In the genomic region with DNA sequence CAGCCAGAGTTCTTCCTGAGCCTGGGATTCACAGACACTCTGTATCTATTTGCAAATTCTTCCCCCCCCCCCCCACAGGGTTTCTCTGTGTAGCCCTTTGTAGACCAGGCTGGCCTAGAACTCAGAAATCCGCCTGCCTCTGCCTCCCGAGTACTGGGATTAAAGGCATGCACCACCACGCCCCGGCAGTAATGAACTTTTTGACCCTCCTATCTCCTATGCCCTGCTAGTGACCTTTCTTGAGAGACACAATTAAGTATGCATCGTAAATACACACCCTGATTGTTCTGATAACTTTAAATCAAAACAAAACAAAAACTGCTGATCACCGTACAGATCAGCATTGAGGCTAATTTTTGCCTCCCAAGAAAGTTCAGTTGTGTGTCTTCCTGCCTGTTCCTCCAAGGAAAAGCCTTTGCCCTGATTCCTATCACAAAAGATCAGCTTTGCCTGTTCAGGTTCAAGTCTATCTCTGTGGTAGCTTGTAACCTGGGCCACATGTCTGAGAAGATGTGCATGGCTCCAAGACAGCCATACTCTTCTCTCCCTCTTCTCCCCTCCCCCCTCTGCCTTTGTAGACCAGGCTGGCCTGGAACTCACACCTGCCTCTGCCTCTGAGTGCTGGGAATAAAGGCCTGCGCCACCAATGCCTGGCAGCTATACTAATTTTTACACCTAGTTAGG, we compare ENCODE assay signal across 33 mouse cellular contexts. TPM values are rescaled to one million over a fixed set of nuclear protein-coding genes. Genes with fewer than 3 reads are reported as not detected.
DNase-seq lines count a peak whose midpoint lies in the region; ATAC-seq and TF ChIP-seq lines count a peak whose summit lies in the region.
"Had no signal": no experiment of that assay in that cellular context is flagged by ENCODE, and none has a peak within 500 bp of the region (broad histone marks: within the 10 kb centered on the region; RNA-seq: fewer than 3 reads in every experiment).

No protein-coding gene starts in this region.

- no peak overlapping the region for H3K4me3 ChIP-seq in kidney, postnatal 0 days (replicated peaks; ENCODE audit: low read depth, low read length)
- no peak overlapping the region for H3K4me3 ChIP-seq in kidney, embryonic 15.5 days (replicated peaks)
- H3K4me3 ChIP-seq in E14TG2a.4 (replicated peaks; ENCODE audit: low read length): peak overlapping the region; percentile 60
- H3K4me3 ChIP-seq in ES-E14 (ENCODE audit: insufficient read depth in 1 of 2, low read depth in 1 of 2, low read length in 2 of 2, poor library complexity in 1 of 2, severe bottlenecking in 1 of 2): peak overlapping the region; percentile 18 to 31; a peak in 1 of 4 replicates
- no peak overlapping the region for H3K4me3 ChIP-seq in liver, postnatal 0 days (ENCODE audit: low read depth, low read length)
- H3K4me3 ChIP-seq: embryonic facial prominence, embryonic 13.5 days; forebrain, embryonic 10.5 days; heart, embryonic 13.5 days; left cerebral cortex, adult 2 months; limb, embryonic 12.5 days; midbrain, embryonic 12.5 days; neural tube, embryonic 13.5 days had no signal

- 79% methylated on average over 7 of the region's 7 CpGs for WGBS in kidney, postnatal 0 days
- WGBS in kidney, embryonic 15.5 days: 87% methylated on average over 7 of the region's 7 CpGs
- 79% methylated on average over 7 of the region's 7 CpGs for WGBS in liver, postnatal 0 days (ENCODE audit: insufficient replicate concordance)

- TF ChIP-seq EP300 in liver, postnatal 0 days (IDR thresholded peaks at IDR 0.05; ENCODE audit: low read depth): no peak

- H3K27me3 ChIP-seq in kidney, postnatal 0 days (ENCODE audit: insufficient read depth, low read length): no peaks in the 10 kb centered on the region
- no peaks in the 10 kb centered on the region for H3K27me3 ChIP-seq in kidney, embryonic 15.5 days
- H3K27me3 ChIP-seq in E14TG2a.4 (ENCODE audit: insufficient read depth, low read length): no peaks in the 10 kb centered on the region
- no peaks in the 10 kb centered on the region for H3K27me3 ChIP-seq in liver, postnatal 0 days (ENCODE audit: insufficient read depth, low read length)
- H3K27me3 ChIP-seq: embryonic facial prominence, embryonic 13.5 days; heart, embryonic 13.5 days; limb, embryonic 12.5 days; midbrain, embryonic 12.5 days; neural tube, embryonic 13.5 days had no signal

- no peak for ATAC-seq in kidney, postnatal 0 days (replicated peaks; ENCODE audit: low FRiP score, low read depth)
- ATAC-seq in kidney, embryonic 15.5 days (replicated peaks; ENCODE audit: low FRiP score): no peak
- ATAC-seq in liver, postnatal 0 days: no peak
- ATAC-seq: forebrain, embryonic 16.5 days; inflammation-experienced regulatory T-cells, adult 6 months had no signal

- in situ Hi-C loops in ES-E14 (cut with MboI; ENCODE audit: low sequenced_read_pairs in 2 of 2, unreplicated experiment in 2 of 2): no loop called here

- peaks cover 10% of the 10 kb centered on the region; the same call in 1 of the 2 replicates for H3K36me3 ChIP-seq in kidney, postnatal 0 days (ENCODE audit: insufficient read depth, low read length)
- H3K36me3 ChIP-seq in kidney, embryonic 15.5 days: peaks cover 22% of the 10 kb centered on the region
- peaks cover 30% of the 10 kb centered on the region for H3K36me3 ChIP-seq in E14TG2a.4 (ENCODE audit: insufficient read depth, low read length)
- H3K36me3 ChIP-seq in ES-E14 (ENCODE audit: control insufficient read depth, insufficient read depth, low read length, poor library complexity, severe bottlenecking): peaks cover 5% of the 10 kb centered on the region; the same call in 1 of the 2 replicates
- peaks cover 30% of the 10 kb centered on the region for H3K36me3 ChIP-seq in liver, postnatal 0 days (replicated peaks; ENCODE audit: insufficient read depth, low read length)

- no peak overlapping the region for H3K9ac ChIP-seq in kidney, postnatal 0 days (ENCODE audit: low read depth, low read length)
- no peak overlapping the region for H3K9ac ChIP-seq in kidney, embryonic 15.5 days
- peak overlapping the region; percentile 27; the same call in 1 of the 2 replicates for H3K9ac ChIP-seq in ES-E14 (ENCODE audit: insufficient read depth, low read depth, low read length, poor library complexity, severe bottlenecking)
- H3K9ac ChIP-seq in liver, postnatal 0 days (replicated peaks): no peak overlapping the region
- H3K9ac ChIP-seq: embryonic facial prominence, embryonic 13.5 days; heart, embryonic 13.5 days; hindbrain, embryonic 14.5 days; limb, embryonic 12.5 days; liver, embryonic 14.5 days; lung, embryonic 14.5 days; midbrain, embryonic 12.5 days; neural tube, embryonic 13.5 days had no signal

- no peaks in the 10 kb centered on the region for H3K9me3 ChIP-seq in kidney, postnatal 0 days (replicated peaks; ENCODE audit: low read length)
- H3K9me3 ChIP-seq in kidney, embryonic 15.5 days (replicated peaks): no peaks in the 10 kb centered on the region
- H3K9me3 ChIP-seq in E14TG2a.4 (ENCODE audit: low read length) (no peaks in the 10 kb centered on the region), ES-E14 (ENCODE audit: control insufficient read depth, insufficient read depth, low read depth, low read length) (no peaks in the 10 kb centered on the region)
- no peaks in the 10 kb centered on the region for H3K9me3 ChIP-seq in liver, postnatal 0 days (ENCODE audit: low read length)
- H3K9me3 ChIP-seq: embryonic facial prominence, embryonic 13.5 days; forebrain, embryonic 10.5 days; G1E; heart, embryonic 13.5 days; limb, embryonic 12.5 days; midbrain, embryonic 12.5 days; neural tube, embryonic 13.5 days had no signal

- DNase-seq in kidney, postnatal 0 days (ENCODE audit: low spot score): no peak
- DNase-seq in ES-E14 (ENCODE audit: low read depth, low spot score): peak; percentile 49
- no peak for DNase-seq in liver, postnatal 0 days
- no peak for DNase-seq in spleen, postnatal 10 days (ENCODE audit: low spot score in 2 of 2)
- DNase-seq in urinary bladder, postnatal 10 days (ENCODE audit: low spot score): no peak
- DNase-seq: adrenal gland, postnatal 14 days; cerebellum, adult 11-12 months; cerebellum, adult 9-11 months; gastrocnemius, postnatal 10 days; heart, postnatal 10 days; kidney, adult 2 months; kidney, postnatal 10 days; lung, embryonic 14.5 days; lung, postnatal 14 days; retina, postnatal 1 day; right cerebral cortex, postnatal 14 days; spleen, adult 18-20 months; thymus, adult 2 months; thymus, postnatal 36 days had no signal

- TF ChIP-seq CTCF in kidney, postnatal 0 days (IDR thresholded peaks at IDR 0.05; ENCODE audit: low read depth): no peak
- TF ChIP-seq CTCF in E14TG2a.4 (conservative IDR thresholded peaks at IDR 0.05; ENCODE audit: low read length): no peak
- TF ChIP-seq CTCF in liver, postnatal 0 days (IDR thresholded peaks at IDR 0.05; ENCODE audit: low read depth): no peak

- H3K4me2 ChIP-seq in kidney, postnatal 0 days (ENCODE audit: low read length): no peak overlapping the region
- H3K4me2 ChIP-seq in kidney, embryonic 15.5 days: no peak overlapping the region
- no peak overlapping the region for H3K4me2 ChIP-seq in liver, postnatal 0 days (ENCODE audit: low read depth, low read length)
- H3K4me2 ChIP-seq: embryonic facial prominence, embryonic 13.5 days; heart, embryonic 13.5 days; hindbrain, embryonic 14.5 days; limb, embryonic 12.5 days; lung, embryonic 14.5 days; midbrain, embryonic 12.5 days; neural tube, embryonic 13.5 days had no signal

- peaks cover 9% of the 10 kb centered on the region for H3K4me1 ChIP-seq in kidney, postnatal 0 days (replicated peaks; ENCODE audit: insufficient read depth, low read length)
- H3K4me1 ChIP-seq in kidney, embryonic 15.5 days: peaks cover 39% of the 10 kb centered on the region
- H3K4me1 ChIP-seq in E14TG2a.4 (replicated peaks; ENCODE audit: low read depth, low read length): peaks cover 98% of the 10 kb centered on the region
- H3K4me1 ChIP-seq in ES-E14 (ENCODE audit: control insufficient read depth in 2 of 2, insufficient read depth in 2 of 2, low read length in 2 of 2, poor library complexity in 1 of 2): peaks cover 12 to 32% of the 10 kb centered on the region in 2 experiments; a peak in 3 of 4 replicates
- H3K4me1 ChIP-seq in liver, postnatal 0 days (ENCODE audit: insufficient read depth): peaks cover 28% of the 10 kb centered on the region
- H3K4me1 ChIP-seq: limb, embryonic 12.5 days; midbrain, embryonic 12.5 days had no signal

- H3K27ac ChIP-seq in kidney, postnatal 0 days: 0 out of 2 replicates have a peak overlapping the region, but pooled peaks have one; percentile 13
- H3K27ac ChIP-seq in kidney, embryonic 15.5 days: no peak overlapping the region
- peak overlapping the region; percentile 95 for H3K27ac ChIP-seq in ES-E14 (ENCODE audit: insufficient read depth, low read depth, low read length, poor library complexity, severe bottlenecking)
- H3K27ac ChIP-seq in liver, postnatal 0 days (ENCODE audit: low read depth): peak overlapping the region; percentile 44; the same call in 1 of the 2 replicates
- H3K27ac ChIP-seq: forebrain, embryonic 10.5 days; heart, embryonic 13.5 days; hindbrain, embryonic 14.5 days; liver, embryonic 14.5 days; midbrain, embryonic 12.5 days; neural tube, embryonic 13.5 days had no signal

TF ChIP-seq in ES-E14, 5 proteins besides CTCF, POLR2A, EP300 and RAD21:
- TF ChIP-seq HCFC1 (IDR thresholded peaks at IDR 0.05; ENCODE audit: borderline replicate concordance, insufficient read depth, low read length) (no peak), ZC3H11A (IDR thresholded peaks at IDR 0.05; ENCODE audit: borderline replicate concordance, low read depth, low read length) (no peak), MAFK (IDR thresholded peaks at IDR 0.05; ENCODE audit: insufficient read depth, low read depth, low read length) (no peak)

RNA-seq across cellular contexts. Expression of gene Dnm2, which starts 31.7 kb away (rescaled TPM):
- polyA plus RNA-seq in kidney, postnatal 0 days (2015; fragmentation: Nextera tagmentation; extraction: Ambion mirVana): 68.0 and 68.9 TPM in 2 replicates
- polyA plus RNA-seq in kidney, embryonic 15.5 days (2015; fragmentation: Nextera tagmentation; extraction: Ambion mirVana): 75.3 and 79.1 TPM in 2 replicates
- 56.3 and 69.6 TPM in 2 replicates for total RNA-seq in ES-E14 (2012; rRNA removed)
- 29.5 and 35.2 TPM in 2 replicates for polyA plus RNA-seq in liver, postnatal 0 days (2015; fragmentation: Nextera tagmentation; extraction: Ambion mirVana)

RNA-seq across cellular contexts. Expression of gene Qtrt1, which starts 44.8 kb away (rescaled TPM):
- polyA plus RNA-seq in kidney, postnatal 0 days (2015; fragmentation: Nextera tagmentation; extraction: Ambion mirVana): 41.1 and 42.0 TPM in 2 replicates
- 56.5 and 63.3 TPM in 2 replicates for polyA plus RNA-seq in kidney, embryonic 15.5 days (2015; fragmentation: Nextera tagmentation; extraction: Ambion mirVana)
- 62.7 and 100 TPM in 2 replicates for total RNA-seq in ES-E14 (2012; rRNA removed)
- polyA plus RNA-seq in liver, postnatal 0 days (2015; fragmentation: Nextera tagmentation; extraction: Ambion mirVana): 11.3 and 13.7 TPM in 2 replicates

RNA-seq across cellular contexts. Expression of gene Tmed1, which starts 53.7 kb away (rescaled TPM):
- polyA plus RNA-seq in kidney, postnatal 0 days (2015; fragmentation: Nextera tagmentation; extraction: Ambion mirVana): 128 and 131 TPM in 2 replicates
- 133 and 138 TPM in 2 replicates for polyA plus RNA-seq in kidney, embryonic 15.5 days (2015; fragmentation: Nextera tagmentation; extraction: Ambion mirVana)
- 133 and 191 TPM in 2 replicates for total RNA-seq in ES-E14 (2012; rRNA removed)
- polyA plus RNA-seq in liver, postnatal 0 days (2015; fragmentation: Nextera tagmentation; extraction: Ambion mirVana): 34.6 and 38.0 TPM in 2 replicates

Comparison
In these comparisons a context has a peak if more than half of its experiments do, and no peak if none do; other contexts are left out.
1. H3K4me3 ChIP-seq: peak in E14TG2a.4 (single experiment) and ES-E14 (2 of 2); none in kidney, postnatal 0 days (single experiment), kidney, embryonic 15.5 days (single experiment) and liver, postnatal 0 days (single experiment).